Mouse (Mus musculus) hindbrain, postnatal 0 days (tissue): ENCODE results near the gene Sp100. TPM values are rescaled to one million over a fixed set of nuclear protein-coding genes. Genes with fewer than 3 reads are reported as not detected.
"Not testable (repeated sequence)": the region's sequence is repeated elsewhere in the genome, so short reads cannot be mapped to it uniquely, and the experiment has no call there.

Source experiments
- ATAC-seq: fragments of 200-750 bp; cut with Nextera tagmentation; 2 replicates; pipeline ENCODE4 v1.8.0; 2017; ENCODE audit warnings: mild to moderate bottlenecking, moderate TSS enrichment, moderate library complexity
- DNase-seq: peaks from one replicate; pipeline ENCODE4 v3.0.0-alpha.2; 2015; ENCODE audit warnings: low spot score
- H3K27ac ChIP-seq: fragments of 300-500 bp; sonication (generic); 2 replicates; pipeline ENCODE4 v1.5.1; 2014; ENCODE audit warnings: mild to moderate bottlenecking
- H3K27me3 ChIP-seq: fragments of 300-500 bp; sonication (generic); 2 replicates; pipeline ENCODE4 v1.6.1; 2014; ENCODE audit warnings: low read length, mixed read lengths; ENCODE audit not compliant: insufficient read depth
- H3K36me3 ChIP-seq: fragments of 300-500 bp; sonication (generic); 2 replicates; pipeline ENCODE4 v1.6.1; 2014; ENCODE audit warnings: low read length, mixed read lengths; ENCODE audit not compliant: insufficient read depth
- H3K4me1 ChIP-seq: fragments of 300-500 bp; sonication (generic); 2 replicates; pipeline ENCODE4 v1.6.1; 2014; ENCODE audit warnings: antibody characterized with exemption, low read length, mixed read lengths; ENCODE audit not compliant: insufficient read depth
- H3K4me2 ChIP-seq: fragments of 300-500 bp; sonication (generic); 2 replicates; pipeline ENCODE4 v1.6.1; 2014; ENCODE audit warnings: low read depth, mild to moderate bottlenecking, low read length, moderate library complexity, mixed read lengths
- H3K4me3 ChIP-seq: fragments of 300-500 bp; sonication (generic); 2 replicates; pipeline ENCODE4 v1.5.1; 2014; ENCODE audit warnings: low read length
- H3K9ac ChIP-seq: fragments of 300-500 bp; sonication (generic); replicated peaks from 2 replicates; pipeline ENCODE4 v1.6.1; 2014; ENCODE audit warnings: mild to moderate bottlenecking, low read length, moderate library complexity, mixed read lengths
- H3K9me3 ChIP-seq: fragments of 300-500 bp; sonication (generic); 2 replicates; pipeline ENCODE4 v1.6.1; 2016; ENCODE audit warnings: low read length, mixed read lengths
- WGBS: fragments of 180-500 bp; shearing (Covaris S2); extraction: QIAGEN DNeasy Blood & Tissue Kit; methylation state at CpG from one replicate; pipeline ENCODE4 v1.1.7; 2014; 5-methylcytosine and 5-hydroxymethylcytosine counted together
- polyA plus RNA-seq: library from polyadenylated mRNA; unstranded; fragments of >200 nt; fragmentation: Nextera tagmentation; extraction: Ambion mirVana; gene quantifications from 2 replicates; pipeline ENCODE4 v1.2.1, GENCODE M21; 2015
- total RNA-seq: library from RNA; depleted of rRNA; stranded (reverse); fragments of >200 nt; gene quantifications from 2 replicates; pipeline ENCODE4 v1.2.3, GENCODE M21; 2014; rRNA removed

The Sp100 gene
- 0.31 and 2.6 TPM in 2 replicates for total RNA-seq
- polyA plus RNA-seq, result 0.98 and 1.3 TPM in 2 replicates

- not testable (repeated sequence) for H3K4me3 ChIP-seq, H3K27me3 ChIP-seq, H3K27ac ChIP-seq, H3K4me2 ChIP-seq, ATAC-seq, DNase-seq, H3K9ac ChIP-seq, H3K9me3 ChIP-seq, H3K4me1 ChIP-seq, H3K36me3 ChIP-seq
- 82% methylated on average over 6 of the region's 6 CpGs for WGBS
Observed at GRCm38 (mm10) chr1:85649881-85650280, at the start of gene Sp100. Sp100 (plus strand) TSS chr1:85649988.

GRCm38 (mm10) chr1:85600078-85600477 is 49.7 kb upstream of the Sp100 start, which contains the start of gene Sp140:
Sp140 (plus strand) TSS chr1:85600378.
- H3K4me2 ChIP-seq, H3K27ac ChIP-seq, H3K4me1 ChIP-seq, DNase-seq, H3K9ac ChIP-seq, H3K9me3 ChIP-seq, H3K27me3 ChIP-seq, H3K36me3 ChIP-seq, H3K4me3 ChIP-seq, ATAC-seq: not testable (repeated sequence)
- no CpG with 5 or more reads among the region's 5 CpGs for WGBS

GRCm38 (mm10) chr1:85600794-85601193 is 49.0 kb upstream of the Sp100 start:
- ATAC-seq, H3K4me1 ChIP-seq, H3K36me3 ChIP-seq, H3K4me3 ChIP-seq, H3K27ac ChIP-seq, H3K27me3 ChIP-seq, H3K9me3 ChIP-seq, DNase-seq, H3K9ac ChIP-seq, H3K4me2 ChIP-seq: not testable (repeated sequence)
- WGBS, result 66% methylated on average over 4 of the region's 4 CpGs

GRCm38 (mm10) chr1:85604341-85604740 is 45.4 kb upstream of the Sp100 start:
- WGBS, result no CpG with 5 or more reads among the region's 1 CpGs
- not testable (repeated sequence) for DNase-seq

GRCm38 (mm10) chr1:85608361-85608760 is 41.4 kb upstream of the Sp100 start:
- not testable (repeated sequence) for H3K27me3 ChIP-seq, H3K4me2 ChIP-seq, H3K4me1 ChIP-seq, ATAC-seq, H3K27ac ChIP-seq, H3K36me3 ChIP-seq, DNase-seq, H3K4me3 ChIP-seq, H3K9ac ChIP-seq, H3K9me3 ChIP-seq
- WGBS, result 87% methylated on average over 3 of the region's 4 CpGs

More at GRCm38 (mm10) chr1:85604341-85604740, 45.4 kb upstream of the Sp100 start:
- not testable (repeated sequence) for ATAC-seq, H3K36me3 ChIP-seq, H3K4me3 ChIP-seq, H3K27ac ChIP-seq, H3K4me2 ChIP-seq, H3K9me3 ChIP-seq, H3K27me3 ChIP-seq, H3K4me1 ChIP-seq, H3K9ac ChIP-seq

GRCm38 (mm10) chr1:85610581-85610980 is 39.2 kb upstream of the Sp100 start:
- not testable (repeated sequence) for H3K27me3 ChIP-seq, H3K4me3 ChIP-seq, ATAC-seq, H3K9ac ChIP-seq, H3K4me2 ChIP-seq, DNase-seq, H3K36me3 ChIP-seq, H3K4me1 ChIP-seq, H3K9me3 ChIP-seq, H3K27ac ChIP-seq
- no CpG with 5 or more reads among the region's 4 CpGs for whole genome bisulfite sequencing

GRCm38 (mm10) chr1:85615096-85615495 is 34.7 kb upstream of the Sp100 start:
- H3K4me2 ChIP-seq, H3K27me3 ChIP-seq, H3K36me3 ChIP-seq, DNase-seq, ATAC-seq, H3K9ac ChIP-seq, H3K4me3 ChIP-seq, H3K4me1 ChIP-seq, H3K9me3 ChIP-seq, H3K27ac ChIP-seq: not testable (repeated sequence)
- WGBS, result 90% methylated on average over 3 of the region's 3 CpGs

GRCm38 (mm10) chr1:85615819-85616218 is 34.0 kb upstream of the Sp100 start:
- H3K4me3 ChIP-seq, ATAC-seq, H3K27ac ChIP-seq, H3K9ac ChIP-seq, H3K4me2 ChIP-seq, DNase-seq, H3K27me3 ChIP-seq, H3K9me3 ChIP-seq, H3K4me1 ChIP-seq, H3K36me3 ChIP-seq: not testable (repeated sequence)
- WGBS, result 64% methylated on average over 3 of the region's 3 CpGs

- not testable (repeated sequence) for H3K36me3 ChIP-seq, H3K27me3 ChIP-seq, H3K4me2 ChIP-seq, DNase-seq, H3K9me3 ChIP-seq, H3K4me1 ChIP-seq, ATAC-seq, H3K4me3 ChIP-seq, H3K9ac ChIP-seq, H3K27ac ChIP-seq
- WGBS, result 61% methylated on average over 4 of the region's 5 CpGs
Observed at GRCm38 (mm10) chr1:85617161-85617560, 32.6 kb upstream of the Sp100 start.

GRCm38 (mm10) chr1:85618689-85619088 is 31.1 kb upstream of the Sp100 start:
- not testable (repeated sequence) for ATAC-seq, H3K4me3 ChIP-seq, DNase-seq, H3K27me3 ChIP-seq, H3K4me1 ChIP-seq, H3K27ac ChIP-seq, H3K4me2 ChIP-seq, H3K9me3 ChIP-seq, H3K9ac ChIP-seq, H3K36me3 ChIP-seq
- 74% methylated on average over 1 of the region's 1 CpGs for WGBS
